Mouse (Mus musculus) heart, adult 2 months (tissue): ENCODE measurements around the gene Tnfrsf1b. TPM values are rescaled to one million over a fixed set of nuclear protein-coding genes. Genes with fewer than 3 reads are reported as not detected.
A peak's percentile ranks its signal among the peaks of the same experiment; 100 is the strongest.

Experiments
- DNase-seq, 2 experiments: peaks; one replicate each; pipeline ENCODE4 v3.0.0; 2021
- H3K27ac ChIP-seq: fragments of 200-600 bp; 2 replicates; pipeline ENCODE4 v1.8.1; 2022
- H3K27me3 ChIP-seq: fragments of 200-500 bp; 2 replicates; pipeline ENCODE4 v1.6.1; 2012; ENCODE audit warnings: mild to moderate bottlenecking, low read length, inconsistent platforms, mixed read lengths; ENCODE audit not compliant: control insufficient read depth, insufficient read depth
- H3K36me3 ChIP-seq: fragments of 200-500 bp; 2 replicates; pipeline ENCODE4 v1.6.1; 2012; ENCODE audit warnings: low read length, inconsistent platforms; ENCODE audit not compliant: control insufficient read depth, insufficient read depth
- H3K4me1 ChIP-seq: fragments of 200-500 bp; 2 replicates; pipeline ENCODE4 v1.6.1; 2011; ENCODE audit warnings: low read length; ENCODE audit not compliant: control insufficient read depth, insufficient read depth
- H3K4me3 ChIP-seq: fragments of 200-600 bp; 2 replicates; pipeline ENCODE4 v1.8.1; 2022
- H3K79me2 ChIP-seq: fragments of 200-500 bp; replicated peaks from 2 replicates; pipeline ENCODE4 v1.6.1; 2012; ENCODE audit warnings: mild to moderate bottlenecking, inconsistent platforms, low read length, moderate library complexity, mixed read lengths; ENCODE audit not compliant: control insufficient read depth, insufficient read depth
- H3K9ac ChIP-seq: fragments of 200-500 bp; 2 replicates; pipeline ENCODE4 v1.6.1; 2012; ENCODE audit warnings: low read depth, mild to moderate bottlenecking, control low read depth, inconsistent platforms, low read length, mixed read lengths
- CTCF ChIP-seq: fragments of 200-600 bp; IDR thresholded peaks from 2 replicates; pipeline ENCODE4 v1.8.1; 2022; ENCODE audit warnings: antibody characterized with exemption, mild to moderate bottlenecking, moderate library complexity
- EP300 ChIP-seq: fragments of 200-500 bp; IDR thresholded peaks from 2 replicates; pipeline ENCODE4 v1.6.1; 2011; ENCODE audit warnings: low read depth, low read length, control low read depth; ENCODE audit not compliant: insufficient read depth
- POLR2A ChIP-seq: fragments of 200-500 bp; IDR thresholded peaks from 2 replicates; pipeline ENCODE4 v1.6.1; 2011; ENCODE audit warnings: mild to moderate bottlenecking, low read depth, low read length, control low read depth; ENCODE audit not compliant: insufficient read depth
- WGBS: fragments of 180-500 bp; shearing (Covaris S2); methylation state at CpG from one replicate; pipeline ENCODE4 v1.1.7; 2018; 5-methylcytosine and 5-hydroxymethylcytosine counted together
- intact Hi-C: fragments of 180-260 bp; cut with DNase I; formaldehyde crosslinking; loops from one replicate; pipeline ENCODE4 v1.15.1; 2025
- polyA plus RNA-seq: library from polyadenylated mRNA; depleted of rRNA; stranded (reverse); fragments of >200 nt; gene quantifications from 2 replicates; pipeline ENCODE4 v1.2.3, GENCODE M21; 2012
- total RNA-seq, 2 experiments: library from RNA; stranded (reverse); gene quantifications; 2 replicates each; pipeline ENCODE4 v1.2.3; 2021

The Tnfrsf1b gene
- total and polyA plus RNA-seq, 3 experiments: 4.8 to 7.6 (median 5.4) TPM

DNA sequence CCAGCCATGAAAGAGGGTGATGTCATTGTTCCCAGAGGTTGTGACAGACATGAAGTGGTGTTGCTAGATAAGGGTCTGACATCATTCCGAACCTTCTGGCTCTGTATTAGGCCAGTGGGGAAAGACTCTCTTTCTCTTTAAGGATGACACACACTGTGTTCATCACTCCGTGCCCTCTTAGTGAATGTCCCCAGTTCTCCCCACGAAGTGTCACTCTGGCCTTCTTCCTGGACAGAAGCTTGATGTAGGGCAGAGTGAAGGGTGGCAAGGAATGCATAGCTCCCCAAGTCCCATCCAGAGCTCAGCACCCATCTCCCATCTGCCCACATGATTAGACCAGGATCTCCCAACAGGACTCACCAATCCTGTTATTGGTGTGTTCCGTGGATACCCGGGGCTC, 27.3 kb upstream of the Tnfrsf1b start:
- no peaks in the 10 kb centered on the region for H3K27me3 ChIP-seq
- DNase-seq: no peak
- H3K79me2 ChIP-seq: no peaks in the 10 kb centered on the region
- no peak overlapping the region for H3K4me3 ChIP-seq
- peaks cover 13% of the 10 kb centered on the region for H3K4me1 ChIP-seq
- H3K9ac ChIP-seq: no peak overlapping the region
- H3K36me3 ChIP-seq: peaks cover 2% of the 10 kb centered on the region; the same call in 1 of the 2 replicates
- intact Hi-C loops: no loop called here
- no peak overlapping the region for H3K27ac ChIP-seq
- WGBS: 77% methylated on average over 5 of the region's 5 CpGs
- TF ChIP-seq POLR2A (no peak), EP300 (no peak), CTCF (no peak)

DNA sequence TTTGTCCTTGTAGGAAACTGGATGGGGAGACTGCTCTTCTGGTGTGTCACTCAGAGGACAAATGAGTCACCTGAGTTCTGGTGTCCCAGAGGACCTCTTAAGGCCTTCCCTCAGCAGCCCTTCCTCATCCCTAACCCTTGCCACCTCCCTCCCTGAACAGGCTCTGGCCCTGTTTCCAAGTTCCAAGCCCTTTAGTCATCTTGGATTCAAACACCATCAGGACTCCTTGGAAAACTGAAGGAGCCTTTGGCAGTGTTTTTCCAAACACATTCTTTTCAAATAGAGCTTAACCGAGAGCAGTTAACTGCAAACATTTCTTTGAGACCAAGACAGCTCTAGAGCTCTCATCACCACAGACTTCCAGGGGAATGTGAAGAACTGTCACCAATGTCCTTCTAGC, 26.1 kb upstream of the Tnfrsf1b start:
- Histone ChIP-seq H3K36me3 (no peaks in the 10 kb centered on the region), H3K79me2 (no peaks in the 10 kb centered on the region), H3K4me1 (peaks cover 8% of the 10 kb centered on the region), H3K4me3 (no peak overlapping the region), H3K9ac (no peak overlapping the region), H3K27ac (peak overlapping the region; percentile 54), H3K27me3 (no peaks in the 10 kb centered on the region)
- WGBS: 43% methylated on average over 1 of the region's 1 CpGs
- no peak for TF ChIP-seq EP300
- TF ChIP-seq CTCF: no peak
- TF ChIP-seq POLR2A: no peak
- peak in 1 of 2 experiments; percentile 61 for DNase-seq
- intact Hi-C loops: no loop called here

DNA sequence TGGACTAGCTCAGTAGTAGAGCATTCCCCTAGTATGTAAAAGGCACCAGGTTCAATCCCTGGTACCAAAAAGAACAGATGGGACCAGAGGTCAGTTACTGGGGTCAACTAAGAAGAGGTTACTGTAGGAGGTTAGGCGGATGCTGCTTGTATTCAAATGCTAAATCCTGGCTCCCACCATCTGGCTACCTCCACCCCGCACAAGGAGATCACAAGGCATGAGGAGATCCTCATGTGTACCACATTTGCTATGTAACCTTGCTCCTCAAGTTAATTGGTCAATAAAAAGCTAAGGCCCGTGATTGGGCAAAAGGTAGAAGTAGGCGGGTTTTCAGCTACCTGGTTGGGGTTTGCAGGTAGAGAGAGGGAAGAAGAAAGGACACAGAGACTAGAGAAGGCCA, 25.0 kb upstream of the Tnfrsf1b start:
- 92% methylated on average over 4 of the region's 4 CpGs for WGBS
- peaks cover 7% of the 10 kb centered on the region for H3K4me1 ChIP-seq

DNA sequence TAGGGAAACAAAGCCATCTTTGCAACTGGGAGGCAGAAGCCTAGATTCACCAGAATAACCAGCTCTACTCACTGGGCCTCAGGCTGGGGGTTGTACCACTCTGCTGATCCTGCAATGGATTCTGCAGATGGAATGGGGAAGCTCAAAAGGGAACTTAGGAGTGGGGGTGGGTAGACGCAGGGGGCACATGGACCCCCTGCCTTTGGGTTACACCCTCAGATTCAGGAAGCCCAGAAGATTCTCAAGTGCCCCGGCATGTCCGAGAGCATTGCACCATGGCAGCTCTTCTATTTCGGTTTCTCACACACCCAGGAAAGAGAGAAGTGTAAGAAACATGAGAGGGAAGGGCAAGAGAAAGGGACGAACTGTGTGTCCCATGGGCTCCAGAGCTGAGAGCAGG, 23.5 kb upstream of the Tnfrsf1b start:
- intact Hi-C loops: no loop called here

More for the DNA sequence above, 25.0 kb upstream of the Tnfrsf1b start:
- no peaks in the 10 kb centered on the region for H3K27me3 ChIP-seq
- H3K79me2 ChIP-seq: no peaks in the 10 kb centered on the region
- no peak overlapping the region for H3K4me3 ChIP-seq
- intact Hi-C loops: no loop called here
- H3K9ac ChIP-seq: no peak overlapping the region
- H3K27ac ChIP-seq: no peak overlapping the region
- TF ChIP-seq POLR2A (no peak), EP300 (no peak), CTCF (no peak)
- DNase-seq: no peak
- no peaks in the 10 kb centered on the region for H3K36me3 ChIP-seq

DNA sequence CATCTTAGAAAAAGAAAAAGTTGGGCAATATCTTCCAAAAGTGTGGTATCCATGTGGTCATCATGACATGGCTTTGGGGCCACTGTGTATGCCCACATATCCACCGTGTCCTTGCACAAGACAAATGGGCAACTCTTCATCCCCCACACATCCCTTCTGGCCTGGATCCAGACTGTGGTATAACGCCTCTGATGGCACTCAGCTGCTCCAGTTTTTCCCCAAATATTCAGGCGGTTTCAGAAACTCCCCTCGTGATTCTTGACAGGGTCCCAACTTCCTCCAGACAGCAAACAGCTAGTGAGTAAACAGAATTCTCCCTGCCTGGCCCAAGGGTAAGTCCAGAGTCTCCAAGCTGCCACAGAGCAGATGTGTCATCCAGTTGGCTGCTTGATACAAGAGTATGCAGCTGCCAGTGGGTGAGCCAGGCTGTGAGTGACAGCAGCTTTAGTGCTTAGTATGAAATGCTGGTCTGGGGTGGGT, 21.0 kb upstream of the Tnfrsf1b start:
- 45% methylated on average over 4 of the region's 4 CpGs for WGBS
- no peaks in the 10 kb centered on the region for H3K79me2 ChIP-seq
- peaks cover 2% of the 10 kb centered on the region for H3K4me1 ChIP-seq
- no peak overlapping the region for H3K4me3 ChIP-seq
- intact Hi-C loops: no loop called here
- no peak overlapping the region for H3K27ac ChIP-seq
- no peak overlapping the region for H3K9ac ChIP-seq
- no peaks in the 10 kb centered on the region for H3K27me3 ChIP-seq
- no peak for DNase-seq
- no peaks in the 10 kb centered on the region for H3K36me3 ChIP-seq
- TF ChIP-seq POLR2A: no peak
- TF ChIP-seq EP300: no peak
- no peak for TF ChIP-seq CTCF

More for the DNA sequence above, 23.5 kb upstream of the Tnfrsf1b start:
- TF ChIP-seq CTCF (no peak), EP300 (0 out of 2 replicates have a peak, but pooled peaks have one; percentile 14)
- DNase-seq: peak in 1 of 2 experiments; percentile 46
- no peaks in the 10 kb centered on the region for H3K36me3 ChIP-seq
- no peaks in the 10 kb centered on the region for H3K27me3 ChIP-seq
- 79% methylated on average over 5 of the region's 5 CpGs for WGBS
- no peak overlapping the region for H3K9ac ChIP-seq
- H3K4me3 ChIP-seq: no peak overlapping the region
- no peaks in the 10 kb centered on the region for H3K79me2 ChIP-seq
- peaks cover 6% of the 10 kb centered on the region for H3K4me1 ChIP-seq
- H3K27ac ChIP-seq: no peak overlapping the region

DNA sequence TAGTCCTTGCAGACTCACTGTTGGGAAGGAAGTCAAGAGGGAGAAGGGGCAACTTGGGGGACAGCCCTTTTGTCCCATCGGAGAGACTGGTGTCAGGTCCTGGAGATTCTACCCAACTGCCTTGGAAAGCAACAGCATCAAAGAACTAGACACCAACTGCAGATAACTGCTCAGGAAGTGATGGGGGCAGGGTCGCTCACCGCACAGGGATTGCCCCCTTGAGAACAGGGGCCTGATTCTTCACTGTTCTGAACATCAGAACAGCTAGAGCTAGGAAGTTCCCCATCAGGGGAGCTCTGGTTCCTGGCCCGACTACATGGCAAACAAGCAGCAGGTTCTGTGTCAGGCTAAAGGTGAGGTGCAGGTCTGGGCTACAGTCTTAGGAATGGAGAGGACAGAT, 19.8 kb upstream of the Tnfrsf1b start:
- Histone ChIP-seq H3K27me3 (no peaks in the 10 kb centered on the region), H3K27ac (no peak overlapping the region), H3K4me3 (no peak overlapping the region), H3K79me2 (no peaks in the 10 kb centered on the region), H3K4me1 (peaks cover 2% of the 10 kb centered on the region; the same call in 1 of the 2 replicates), H3K9ac (no peak overlapping the region), H3K36me3 (no peaks in the 10 kb centered on the region)
- no peak for DNase-seq
- TF ChIP-seq EP300: no peak
- no peak for TF ChIP-seq POLR2A
- no peak for TF ChIP-seq CTCF
- intact Hi-C loops: no loop called here
- 67% methylated on average over 4 of the region's 4 CpGs for WGBS
